Mouse (Mus musculus) CH12.LX (cell line): ENCODE data around the gene Mcoln1. TPM values are rescaled to one million over a fixed set of nuclear protein-coding genes. Genes with fewer than 3 reads are reported as not detected.

Experiments
- DNase-seq: peaks from one replicate; pipeline ENCODE4 v3.0.0-alpha.2; 2013; ENCODE audit errors: extremely low read depth
- H3K27ac ChIP-seq: 2 replicates; pipeline ENCODE4 v1.5.1; 2012; ENCODE audit warnings: low read depth, mild to moderate bottlenecking, control low read depth, moderate library complexity; ENCODE audit not compliant: insufficient read depth
- H3K27me3 ChIP-seq: replicated peaks from 2 replicates; pipeline ENCODE3; 2012; ENCODE audit warnings: inconsistent platforms
- H3K36me3 ChIP-seq, 2 experiments: replicated peaks in 1 of 2; 2 replicates each; pipeline versions ENCODE3 to v1.6.1; 2012; ENCODE audit warnings: inconsistent platforms in 1 of 2, low read length in 1 of 2, mild to moderate bottlenecking in 1 of 2, mixed read lengths in 1 of 2, moderate library complexity in 1 of 2; ENCODE audit not compliant: control insufficient read depth in 1 of 2, insufficient read depth in 1 of 2
- H3K4me1 ChIP-seq, 2 experiments: 2 replicates each; pipeline ENCODE4 v1.6.1; 2012; ENCODE audit warnings: inconsistent platforms in 1 of 2, moderate library complexity in 1 of 2; ENCODE audit not compliant: insufficient read depth in 2 of 2, control insufficient read depth in 1 of 2
- H3K4me2 ChIP-seq: 2 replicates; pipeline ENCODE4 v1.6.1; 2012; ENCODE audit warnings: low read depth, mild to moderate bottlenecking, control low read depth; ENCODE audit not compliant: poor library complexity, insufficient read depth, severe bottlenecking
- H3K4me3 ChIP-seq, 3 experiments: fragments of 150-350 bp in 1 of 3; sonication (generic) in 1 of 3; replicated peaks in 1 of 3; 2 replicates each; pipeline versions ENCODE3 to v1.5.1; 2011 to 2012; ENCODE audit warnings: low read depth in 2 of 3, low read length in 2 of 3, mild to moderate bottlenecking in 2 of 3, moderate library complexity in 2 of 3, control low read depth in 1 of 3, improper control_type of control experiment in 1 of 3, inconsistent platforms in 1 of 3, mixed read lengths in 1 of 3; ENCODE audit not compliant: poor library complexity in 1 of 3
- H3K79me2 ChIP-seq: replicated peaks from 2 replicates; pipeline ENCODE4 v1.6.1; 2012; ENCODE audit warnings: mild to moderate bottlenecking, moderate library complexity; ENCODE audit not compliant: control insufficient read depth, poor library complexity, insufficient read depth, severe bottlenecking; ENCODE audit errors: extremely low read depth
- H3K9ac ChIP-seq: 2 replicates; pipeline ENCODE4 v1.6.1; 2012; ENCODE audit warnings: low read depth, mild to moderate bottlenecking, control low read depth, moderate library complexity; ENCODE audit not compliant: insufficient read depth
- H3K9me3 ChIP-seq: replicated peaks from 2 replicates; pipeline ENCODE3; 2012; ENCODE audit warnings: low read length, inconsistent platforms, mixed read lengths
- BHLHE40 ChIP-seq: IDR thresholded peaks from 2 replicates; pipeline ENCODE4 v1.6.1; 2011; ENCODE audit warnings: mild to moderate bottlenecking, low read depth, low read length, improper control_type of control experiment
- CHD1 ChIP-seq: IDR thresholded peaks from 2 replicates; pipeline ENCODE4 v1.6.1; 2012; ENCODE audit warnings: low read depth, low read length, improper control_type of control experiment, inconsistent platforms
- CHD2 ChIP-seq: IDR thresholded peaks from 2 replicates; pipeline ENCODE4 v1.6.1; 2011; ENCODE audit warnings: low read length, improper control_type of control experiment
- CTCF ChIP-seq, 2 experiments: IDR thresholded peaks in 1 of 2; conservative IDR thresholded peaks in 1 of 2; 2 replicates each; pipeline ENCODE4 v1.5.1; 2011 to 2012; ENCODE audit warnings: low read depth in 2 of 2, low read length in 2 of 2, improper control_type of control experiment in 1 of 2, inconsistent platforms in 1 of 2, mild to moderate bottlenecking in 1 of 2, moderate library complexity in 1 of 2
- E2F4 ChIP-seq: IDR thresholded peaks from 2 replicates; pipeline ENCODE4 v1.6.1; 2011; ENCODE audit warnings: low read depth, low read length, improper control_type of control experiment; ENCODE audit not compliant: insufficient replicate concordance
- ELF1 ChIP-seq: IDR thresholded peaks from 2 replicates; pipeline ENCODE4 v1.6.1; 2014; ENCODE audit warnings: low read depth, mild to moderate bottlenecking, inconsistent platforms, low read length, improper control_type of control experiment
- EP300 ChIP-seq: IDR thresholded peaks from 2 replicates; pipeline ENCODE4 v1.6.1; 2011; ENCODE audit warnings: low read length, improper control_type of control experiment
- ETS1 ChIP-seq: conservative IDR thresholded peaks from 2 replicates; pipeline ENCODE4 v1.6.1; 2012; ENCODE audit warnings: low read depth, mild to moderate bottlenecking, inconsistent platforms, low read length, improper control_type of control experiment, moderate library complexity
- GABPA ChIP-seq: IDR thresholded peaks from 2 replicates; pipeline ENCODE4 v1.6.1; 2012; ENCODE audit warnings: low read depth, low read length, improper control_type of control experiment, inconsistent platforms; ENCODE audit not compliant: insufficient replicate concordance
- HCFC1 ChIP-seq: IDR thresholded peaks from 2 replicates; pipeline ENCODE4 v1.6.1; 2012; ENCODE audit warnings: low read depth, mild to moderate bottlenecking, inconsistent platforms, low read length, improper control_type of control experiment
- IRF4 ChIP-seq: IDR thresholded peaks from 2 replicates; pipeline ENCODE4 v1.6.1; 2014; ENCODE audit warnings: low read depth, mild to moderate bottlenecking, inconsistent platforms, low read length, improper control_type of control experiment
- JUN ChIP-seq: IDR thresholded peaks from 2 replicates; pipeline ENCODE4 v1.6.1; 2011; ENCODE audit warnings: low read depth, mild to moderate bottlenecking, low read length, improper control_type of control experiment, moderate library complexity; ENCODE audit not compliant: insufficient read depth
- JUND ChIP-seq: conservative IDR thresholded peaks from 2 replicates; pipeline ENCODE4 v1.6.1; 2011; ENCODE audit warnings: low read depth, low read length, improper control_type of control experiment
- KAT2A ChIP-seq: IDR thresholded peaks from 2 replicates; pipeline ENCODE4 v1.6.1; 2012; ENCODE audit warnings: low read length, improper control_type of control experiment, inconsistent platforms; ENCODE audit not compliant: insufficient replicate concordance
- MAFK ChIP-seq: IDR thresholded peaks from 2 replicates; pipeline ENCODE4 v1.6.1; 2011; ENCODE audit warnings: low read length, improper control_type of control experiment; ENCODE audit not compliant: insufficient replicate concordance
- MAX ChIP-seq: IDR thresholded peaks from 2 replicates; pipeline ENCODE4 v1.6.1; 2011; ENCODE audit warnings: low read length, improper control_type of control experiment
- MAZ ChIP-seq: IDR thresholded peaks from 2 replicates; pipeline ENCODE4 v1.6.1; 2012; ENCODE audit warnings: low read depth, mild to moderate bottlenecking, inconsistent platforms, low read length, improper control_type of control experiment, moderate library complexity
- MEF2A ChIP-seq: IDR thresholded peaks from 2 replicates; pipeline ENCODE4 v1.6.1; 2014; ENCODE audit warnings: low read depth, mild to moderate bottlenecking, inconsistent platforms, low read length, improper control_type of control experiment, borderline replicate concordance
- MXI1 ChIP-seq: IDR thresholded peaks from 2 replicates; pipeline ENCODE4 v1.6.1; 2011; ENCODE audit warnings: mild to moderate bottlenecking, low read depth, low read length, improper control_type of control experiment
- MYC ChIP-seq: IDR thresholded peaks from 2 replicates; pipeline ENCODE4 v1.6.1; 2011; ENCODE audit warnings: low read depth, mild to moderate bottlenecking, improper control_type of control experiment, low read length
- NELFE ChIP-seq: IDR thresholded peaks from 2 replicates; pipeline ENCODE4 v1.6.1; 2011; ENCODE audit warnings: low read depth, low read length, improper control_type of control experiment
- NRF1 ChIP-seq: IDR thresholded peaks from 2 replicates; pipeline ENCODE4 v1.6.1; 2014; ENCODE audit warnings: low read depth, mild to moderate bottlenecking, inconsistent platforms, low read length, improper control_type of control experiment, moderate library complexity
- PAX5 ChIP-seq: IDR thresholded peaks from 2 replicates; pipeline ENCODE4 v1.6.1; 2012; ENCODE audit warnings: low read length, inconsistent platforms, mixed read lengths
- POLR2A ChIP-seq: IDR thresholded peaks from 2 replicates; pipeline ENCODE4 v1.6.1; 2011; ENCODE audit warnings: low read depth, mild to moderate bottlenecking, improper control_type of control experiment, low read length
- POLR2AphosphoS2 ChIP-seq: IDR thresholded peaks from 2 replicates; pipeline ENCODE4 v1.6.1; 2011; ENCODE audit warnings: low read depth, low read length, improper control_type of control experiment
- RAD21 ChIP-seq: IDR thresholded peaks from 2 replicates; pipeline ENCODE4 v1.6.1; 2011; ENCODE audit warnings: low read depth, mild to moderate bottlenecking, low read length, improper control_type of control experiment, moderate library complexity
- RCOR1 ChIP-seq: conservative IDR thresholded peaks from 2 replicates; pipeline ENCODE4 v1.6.1; 2012; ENCODE audit warnings: low read depth, mild to moderate bottlenecking, inconsistent platforms, low read length, improper control_type of control experiment
- SIN3A ChIP-seq: IDR thresholded peaks from 2 replicates; pipeline ENCODE4 v1.6.1; 2012; ENCODE audit warnings: low read length, improper control_type of control experiment, inconsistent platforms
- SMC3 ChIP-seq: IDR thresholded peaks from 2 replicates; pipeline ENCODE4 v1.6.1; 2011; ENCODE audit warnings: low read depth, low read length, improper control_type of control experiment
- TBP ChIP-seq: conservative IDR thresholded peaks from 2 replicates; pipeline ENCODE4 v1.6.1; 2011; ENCODE audit warnings: low read depth, low read length, improper control_type of control experiment
- TCF12 ChIP-seq: IDR thresholded peaks from 2 replicates; pipeline ENCODE4 v1.6.1; 2014; ENCODE audit warnings: low read depth, mild to moderate bottlenecking, inconsistent platforms, low read length, improper control_type of control experiment
- UBTF ChIP-seq: IDR thresholded peaks from 2 replicates; pipeline ENCODE4 v1.6.1; 2012; ENCODE audit warnings: low read depth, mild to moderate bottlenecking, inconsistent platforms, low read length, improper control_type of control experiment, moderate library complexity
- USF1 ChIP-seq: IDR thresholded peaks from 2 replicates; pipeline ENCODE4 v1.6.1; 2014; ENCODE audit warnings: low read depth, mild to moderate bottlenecking, inconsistent platforms, low read length, improper control_type of control experiment
- USF2 ChIP-seq: conservative IDR thresholded peaks from 2 replicates; pipeline ENCODE4 v1.6.1; 2011; ENCODE audit warnings: low read depth, low read length, improper control_type of control experiment
- ZC3H11A ChIP-seq: IDR thresholded peaks from 2 replicates; pipeline ENCODE4 v1.6.1; 2012; ENCODE audit warnings: low read depth, mild to moderate bottlenecking, inconsistent platforms, low read length, improper control_type of control experiment
- ZKSCAN1 ChIP-seq: IDR thresholded peaks from 2 replicates; pipeline ENCODE4 v1.6.1; 2012; ENCODE audit warnings: low read depth, inconsistent platforms, low read length, improper control_type of control experiment, borderline replicate concordance
- ZMIZ1 ChIP-seq: IDR thresholded peaks from 2 replicates; pipeline ENCODE4 v1.6.1; 2012; ENCODE audit warnings: low read depth, mild to moderate bottlenecking, inconsistent platforms, low read length, improper control_type of control experiment
- ZNF384 ChIP-seq: IDR thresholded peaks from 2 replicates; pipeline ENCODE4 v1.6.1; 2012; ENCODE audit warnings: low read depth, low read length, improper control_type of control experiment, inconsistent platforms
- dilution Hi-C: fragments of 300-500 bp; cut with MboI; formaldehyde crosslinking; loops from 2 replicates; pipeline ENCODE4 v1.14.3; 2020; ENCODE audit warnings: low sequenced_read_pairs; ENCODE audit not compliant: extremely low pct_unique_long_range_greater_than_20kb, extremely low pct_ligation_motif_present
- in situ Hi-C: fragments of 300-500 bp; cut with MboI; formaldehyde crosslinking; loops from 3 replicates; pipeline ENCODE4 v1.14.3; 2019; ENCODE audit warnings: low sequenced_read_pairs, low pct_ligation_motif_present, low pct_unique_long_range_greater_than_20kb, mixed read lengths
- polyA plus RNA-seq: library from polyadenylated mRNA; unstranded; fragments of >175 nt; gene quantifications from 2 replicates; pipeline ENCODE4 v1.2.1, GENCODE M21; 2012; ENCODE audit warnings: low read depth; ENCODE audit not compliant: insufficient read length
- total RNA-seq, 2 experiments: library from RNA; depleted of rRNA; stranded (reverse); fragments of 300-350 nt in 1 of 2; fragments of >200 nt in 1 of 2; gene quantifications; 2 replicates each; pipeline ENCODE4 v1.2.3; 2012 to 2014

The Mcoln1 gene
- total and polyA plus RNA-seq, 3 experiments = 13.0 to 28.0 (median 20.5) TPM

DNA sequence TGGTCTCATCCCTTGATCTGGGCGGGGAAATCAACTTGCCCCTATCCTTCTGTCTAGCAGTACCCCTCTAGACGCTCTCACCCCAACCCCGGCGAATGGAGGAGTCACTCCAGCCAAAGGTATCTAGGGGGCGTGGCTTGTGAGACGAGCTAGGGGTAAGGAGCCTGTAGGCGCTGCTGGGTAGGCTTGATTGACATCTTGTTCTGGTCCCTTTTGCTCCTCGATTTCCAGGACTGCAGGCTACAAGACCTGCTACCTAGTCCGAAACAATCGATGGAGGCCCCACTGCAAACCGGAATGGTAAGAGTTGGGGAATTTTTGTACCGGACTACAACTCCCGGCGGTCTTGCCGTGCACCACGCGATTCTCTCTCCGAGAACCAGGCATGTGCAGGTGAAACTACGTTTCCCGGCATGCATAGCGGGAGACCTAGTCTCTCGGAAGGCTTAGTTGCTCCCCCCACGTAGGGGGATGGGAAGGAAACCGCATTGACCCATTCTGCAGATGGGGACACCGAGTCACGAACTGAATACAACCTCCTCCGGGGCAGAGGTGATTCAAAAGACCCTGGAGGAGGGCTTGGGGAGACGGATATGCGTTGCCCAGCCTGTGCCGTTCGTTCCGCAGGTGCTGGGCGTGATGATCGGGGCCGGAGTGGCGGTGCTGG, 16.3 kb downstream of the Mcoln1 start:
- Histone ChIP-seq H3K79me2 (peaks cover 3% of the 10 kb centered on the region; the same call in 1 of the 2 replicates), H3K9ac (peak overlapping the region; percentile 77), H3K4me3 (peak overlapping the region; percentile 86 to 93 (median 88)), H3K4me1 (peaks cover 2 to 15% of the 10 kb centered on the region in 2 experiments; a peak in 2 of 4 replicates), H3K27me3 (no peaks in the 10 kb centered on the region), H3K36me3 (peaks cover 34 to 58% of the 10 kb centered on the region in 2 experiments), H3K27ac (peak overlapping the region; percentile 2; the same call in 1 of the 2 replicates), H3K4me2 (peak overlapping the region; percentile 64), H3K9me3 (no peaks in the 10 kb centered on the region)
- dilution Hi-C loops = no loop called here
- in situ Hi-C loops = no loop called here
- DNase-seq = peak; percentile 95
- TF ChIP-seq SIN3A = peak; percentile 76
- TF ChIP-seq MAFK = no peak
- TF ChIP-seq CHD1 = no peak
- TF ChIP-seq HCFC1 = peak; percentile 100
- peak; percentile 84 for TF ChIP-seq MXI1
- TF ChIP-seq USF1 = peak; percentile 22; the same call in 1 of the 2 replicates
- no peak for TF ChIP-seq CTCF (conservative IDR thresholded peaks at IDR 0.05 in 1 of 2, IDR thresholded peaks at IDR 0.05 in 1 of 2; ENCODE audit: low read depth in 2 of 2, low read length in 2 of 2)
- no peak for TF ChIP-seq ZMIZ1
- TF ChIP-seq JUND = no peak
- TF ChIP-seq BHLHE40 = peak; percentile 37; the same call in 1 of the 2 replicates
- TF ChIP-seq SMC3 = no peak
- TF ChIP-seq PAX5 = no peak
- peak; percentile 53 for TF ChIP-seq TCF12
- no peak for TF ChIP-seq JUN
- TF ChIP-seq TBP = 0 out of 2 replicates have a peak, but pooled peaks have one; percentile 65
- peak; percentile 63 for TF ChIP-seq IRF4
- TF ChIP-seq ETS1 = peak; percentile 36; the same call in 1 of the 2 replicates
- no peak for TF ChIP-seq E2F4
- peak; percentile 73 for TF ChIP-seq NRF1
- TF ChIP-seq ZNF384 = no peak
- TF ChIP-seq NELFE = no peak
- TF ChIP-seq UBTF = no peak
- no peak for TF ChIP-seq RAD21
- TF ChIP-seq POLR2A = peak; percentile 61
- peak; percentile 91 for TF ChIP-seq MAZ
- peak; percentile 57; the same call in 1 of the 2 replicates for TF ChIP-seq MEF2A
- peak; percentile 69; the same call in 1 of the 2 replicates for TF ChIP-seq GABPA
- no peak for TF ChIP-seq ZC3H11A
- TF ChIP-seq USF2 = no peak
- TF ChIP-seq CHD2 = peak; percentile 100
- TF ChIP-seq ZKSCAN1 = peak; percentile 5; the same call in 1 of the 2 replicates
- no peak; the same call in 1 of the 2 replicates for TF ChIP-seq EP300
- TF ChIP-seq RCOR1 = no peak; the same call in 1 of the 2 replicates
- peak; percentile 96 for TF ChIP-seq KAT2A
- peak; percentile 83 for TF ChIP-seq MAX
- peak; percentile 90 for TF ChIP-seq MYC
- TF ChIP-seq ELF1 = peak; percentile 84
- TF ChIP-seq POLR2AphosphoS2 = peak; percentile 75; the same call in 1 of the 2 replicates
- TF ChIP-seq, all 38 proteins: peak for 21
